Mouse (Mus musculus): ENCODE measurements around the gene Ctsh. TPM values are rescaled to one million over a fixed set of nuclear protein-coding genes. Genes with fewer than 3 reads are reported as not detected.
"Not testable (repeated sequence)": the region's sequence is repeated elsewhere in the genome, so short reads cannot be mapped to it uniquely, and the experiment has no call there.

Ctsh gene
- 1 to 10 TPM; 2.0 to 6.7 TPM for polyA plus RNA-seq (2017; shearing (Covaris generic))

- ATAC-seq = no peak
Observed at GRCm38 (mm10) chr9:90053852-90054251, at the start of gene Ctsh. Ctsh (plus strand) TSS chr9:90054152.

GRCm38 (mm10) chr9:90006432-90006831 is 47.5 kb upstream of the Ctsh start:
- no peak for ATAC-seq

GRCm38 (mm10) chr9:90007094-90007493 is 46.9 kb upstream of the Ctsh start:
- no peak for ATAC-seq

- no peak for ATAC-seq
Observed at GRCm38 (mm10) chr9:90008138-90008537, 45.8 kb upstream of the Ctsh start.

GRCm38 (mm10) chr9:90011849-90012248 is 42.1 kb upstream of the Ctsh start:
- no peak for ATAC-seq

- no peak for ATAC-seq
Observed at GRCm38 (mm10) chr9:90014649-90015048, 39.3 kb upstream of the Ctsh start.

GRCm38 (mm10) chr9:90016204-90016603 is 37.7 kb upstream of the Ctsh start:
- no peak for ATAC-seq

- no peak for ATAC-seq
Observed at GRCm38 (mm10) chr9:90020866-90021265, 33.1 kb upstream of the Ctsh start.

GRCm38 (mm10) chr9:90021442-90021841 is 32.5 kb upstream of the Ctsh start:
- ATAC-seq = no peak

- no peak for ATAC-seq
Observed at GRCm38 (mm10) chr9:90027709-90028108, 26.2 kb upstream of the Ctsh start.

- ATAC-seq = no peak
Observed at GRCm38 (mm10) chr9:90033922-90034321, 20.0 kb upstream of the Ctsh start.

- ATAC-seq = no peak
Observed at GRCm38 (mm10) chr9:90035168-90035567, 18.8 kb upstream of the Ctsh start.

- ATAC-seq = no peak
Observed at GRCm38 (mm10) chr9:90035794-90036193, 18.2 kb upstream of the Ctsh start.

GRCm38 (mm10) chr9:90036313-90036712 is 17.6 kb upstream of the Ctsh start:
- no peak for ATAC-seq

- no peak for ATAC-seq
Observed at GRCm38 (mm10) chr9:90038535-90038934, 15.4 kb upstream of the Ctsh start.

GRCm38 (mm10) chr9:90040916-90041315 is 13.0 kb upstream of the Ctsh start:
- no peak for ATAC-seq

GRCm38 (mm10) chr9:90041556-90041955 is 12.4 kb upstream of the Ctsh start:
- no peak for ATAC-seq

- ATAC-seq = not testable (repeated sequence)
Observed at GRCm38 (mm10) chr9:90042906-90043305, 11.0 kb upstream of the Ctsh start.

GRCm38 (mm10) chr9:90045191-90045590 is 8.8 kb upstream of the Ctsh start:
- no peak for ATAC-seq

- ATAC-seq = no peak
Observed at GRCm38 (mm10) chr9:90047937-90048627, 5.9 kb upstream of the Ctsh start.

- ATAC-seq = no peak
Observed at GRCm38 (mm10) chr9:90054371-90055145, 606 bp downstream of the Ctsh start.

- ATAC-seq = no peak
Observed at GRCm38 (mm10) chr9:90055409-90055808, 1.5 kb downstream of the Ctsh start.

- ATAC-seq = no peak
Observed at GRCm38 (mm10) chr9:90055911-90056310, 2.0 kb downstream of the Ctsh start.

GRCm38 (mm10) chr9:90056716-90057115 is 2.8 kb downstream of the Ctsh start:
- ATAC-seq = no peak

Data from activated CD4-positive, CD25-positive, alpha-beta regulatory T cell, adult 4 months (primary cell).